Mouse (Mus musculus) small intestine, adult 2 months (tissue): ENCODE data around the gene Serpinb6c.

Source experiments
- CTCF ChIP-seq: fragments of 200-500 bp; IDR thresholded peaks from 2 replicates; pipeline ENCODE4 v1.5.1; 2012; ENCODE audit warnings: low read depth, mild to moderate bottlenecking, control low read depth, inconsistent platforms, low read length, moderate library complexity, mixed read lengths; ENCODE audit not compliant: insufficient replicate concordance, insufficient read length; ENCODE audit errors: extremely low read depth
- POLR2A ChIP-seq: fragments of 200-500 bp; IDR thresholded peaks from 2 replicates; pipeline ENCODE4 v1.6.1; 2012; ENCODE audit warnings: low read depth, mild to moderate bottlenecking, control low read depth, inconsistent platforms, low read length, moderate library complexity

DNA sequence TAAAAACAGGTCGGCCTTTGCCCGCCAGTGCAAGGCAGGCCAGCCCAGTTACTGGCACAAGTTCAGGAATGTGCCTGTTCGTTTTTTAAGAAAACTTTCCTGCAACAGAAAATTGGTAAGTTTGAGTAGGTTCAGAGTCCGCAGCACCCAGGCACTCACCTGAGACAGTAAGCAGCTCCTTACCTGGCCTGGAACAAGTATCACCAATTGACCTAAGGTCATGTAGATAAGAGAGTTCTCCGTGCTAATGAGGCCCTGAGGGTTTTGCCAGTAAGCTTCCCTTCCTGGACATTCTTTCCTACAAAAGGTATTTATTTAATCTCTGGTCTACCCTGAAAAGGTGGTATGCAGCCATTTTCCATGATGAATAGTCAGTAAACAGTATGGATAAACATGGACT is 16.2 kb upstream of the Serpinb6c start:
- TF ChIP-seq POLR2A: no peak
- TF ChIP-seq CTCF: no peak
